Mouse (Mus musculus) kidney, adult 11 months (tissue): Measurements from ENCODE around the gene Itga7.

Experiments
- DNase-seq: peaks from one replicate; pipeline ENCODE4 v3.0.0; 2022

Gene Itga7

GRCm38 (mm10) chr10:128933574-128933973 lies at the start of gene Itga7:
Itga7 (plus strand) TSS chr10:128933818.
- DNase-seq: no peak

- no peak for DNase-seq
Observed at GRCm38 (mm10) chr10:128888941-128889827, 44.4 kb upstream of the Itga7 start.

- DNase-seq: no peak
Observed at GRCm38 (mm10) chr10:128889846-128890245, 43.8 kb upstream of the Itga7 start.

- DNase-seq: no peak
Observed at GRCm38 (mm10) chr10:128890383-128891295, 43.0 kb upstream of the Itga7 start.

- DNase-seq: peak; percentile 29
Observed at GRCm38 (mm10) chr10:128891296-128892094, 42.1 kb upstream of the Itga7 start, which contains the start of gene Gdf11. Gdf11 (minus strand) TSS chr10:128891718.

- no peak for DNase-seq
Observed at GRCm38 (mm10) chr10:128892246-128892645, 41.4 kb upstream of the Itga7 start.

- DNase-seq: peak; percentile 80
Observed at GRCm38 (mm10) chr10:128895437-128895836, 38.2 kb upstream of the Itga7 start.

GRCm38 (mm10) chr10:128895952-128896693 lies 37.5 kb upstream of the Itga7 start:
- DNase-seq: peak; percentile 67

- no peak for DNase-seq
Observed at GRCm38 (mm10) chr10:128896807-128897206, 36.8 kb upstream of the Itga7 start.

GRCm38 (mm10) chr10:128897501-128897900 lies 36.1 kb upstream of the Itga7 start:
- DNase-seq: no peak

- peak; percentile 89 for DNase-seq
Observed at GRCm38 (mm10) chr10:128899759-128900490, 33.7 kb upstream of the Itga7 start.

GRCm38 (mm10) chr10:128900698-128901097 lies 32.9 kb upstream of the Itga7 start, which contains the start of gene Cd63:
Cd63 (plus strand) TSS chr10:128900989.
- peak; percentile 7 for DNase-seq

- DNase-seq: no peak
Observed at GRCm38 (mm10) chr10:128901409-128901808, 32.2 kb upstream of the Itga7 start.

GRCm38 (mm10) chr10:128902409-128902988 lies 31.1 kb upstream of the Itga7 start:
- DNase-seq: peak; percentile 75

GRCm38 (mm10) chr10:128904812-128905211 lies 28.8 kb upstream of the Itga7 start:
- peak; percentile 73 for DNase-seq

- DNase-seq: peak; percentile 85
Observed at GRCm38 (mm10) chr10:128908778-128909448, 24.7 kb upstream of the Itga7 start.

- peak; percentile 95 for DNase-seq
Observed at GRCm38 (mm10) chr10:128909567-128910028, 24.0 kb upstream of the Itga7 start.

- peak; percentile 71 for DNase-seq
Observed at GRCm38 (mm10) chr10:128910066-128910841, 23.4 kb upstream of the Itga7 start.

GRCm38 (mm10) chr10:128911430-128911829 lies 22.2 kb upstream of the Itga7 start:
- DNase-seq: peak; percentile 17
